Mouse (Mus musculus): ENCODE measurements around the gene Gk5.
"Not testable (repeated sequence)": the region's sequence is repeated elsewhere in the genome, so short reads cannot be mapped to it uniquely, and the experiment has no call there.

Gene Gk5

DNA sequence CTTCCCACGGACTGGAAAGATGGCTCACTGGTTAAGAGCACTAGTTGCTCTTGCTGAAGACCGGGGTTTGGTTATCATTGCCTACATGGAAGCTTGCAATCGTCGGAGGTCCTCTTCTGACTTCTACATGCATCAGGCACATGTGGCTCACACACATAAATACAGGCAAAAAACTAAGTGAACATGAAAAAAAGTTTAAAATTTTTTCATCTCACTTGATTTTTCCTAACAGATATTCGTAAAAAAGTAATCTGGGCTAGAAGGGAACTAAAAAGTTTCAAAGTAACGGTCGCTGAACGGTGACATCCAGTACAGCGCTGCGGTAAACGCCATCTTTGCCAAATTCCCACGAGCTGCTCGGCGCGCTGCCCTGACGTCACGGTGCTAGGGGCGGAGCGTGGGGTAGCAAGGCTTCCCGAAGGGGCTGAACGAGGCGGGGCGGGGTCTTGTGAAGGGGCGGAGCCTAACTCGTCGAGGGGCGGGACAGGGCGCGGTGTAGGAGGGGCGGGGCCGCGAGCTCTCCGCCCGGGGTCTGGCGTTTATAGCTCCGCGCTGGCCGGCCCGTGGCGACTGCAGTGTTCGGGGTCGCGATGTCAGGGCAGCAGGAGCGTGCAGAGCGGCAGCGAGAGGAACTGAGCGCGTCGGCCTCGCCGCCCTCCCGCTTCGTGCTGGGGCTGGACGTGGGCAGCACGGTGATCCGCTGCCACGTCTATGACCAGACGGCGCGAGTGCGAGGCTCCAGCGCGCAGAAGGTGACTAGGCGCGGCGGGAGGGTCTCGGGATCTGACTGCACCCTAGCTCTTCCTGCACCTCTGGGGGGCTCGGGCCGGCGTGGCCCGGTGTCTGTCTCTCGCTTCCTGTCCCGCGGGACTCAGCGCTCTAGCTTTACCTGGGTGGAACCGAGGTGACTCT, at the start of gene Gk5:
Gene Gk5, plus strand, starts transcription at position 502 of the 912 bp plus-strand sequence.
- peak; percentile 98 to 99 for DNase-seq

DNA sequence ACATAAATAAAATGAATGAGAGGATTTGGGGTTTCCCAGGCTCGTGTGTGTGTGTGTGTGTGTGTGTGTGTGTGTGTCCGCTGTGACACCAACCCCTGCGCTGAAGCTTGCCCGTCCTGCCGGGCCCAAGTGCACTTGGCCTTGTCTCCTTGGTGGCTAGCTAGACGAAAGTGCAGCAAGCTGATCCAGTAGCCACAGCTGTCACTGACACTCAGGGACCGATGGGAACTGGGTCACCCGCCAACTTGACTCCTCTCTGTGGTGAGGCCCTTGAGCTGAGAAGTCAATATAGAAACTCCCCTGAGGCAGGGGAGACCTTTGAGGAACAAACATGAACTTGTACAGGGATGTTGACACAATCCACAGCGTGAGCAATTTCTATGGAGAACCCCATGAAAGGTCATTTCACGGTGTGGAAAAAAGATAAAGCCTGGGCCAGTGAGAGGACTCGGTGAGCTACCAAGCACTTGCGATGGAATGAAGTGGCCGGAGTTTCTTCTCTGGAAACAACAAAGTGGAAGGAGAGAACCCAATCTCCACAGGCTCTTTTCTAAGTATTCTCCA, 40.3 kb upstream of the Gk5 start:
- no peak for DNase-seq

DNA sequence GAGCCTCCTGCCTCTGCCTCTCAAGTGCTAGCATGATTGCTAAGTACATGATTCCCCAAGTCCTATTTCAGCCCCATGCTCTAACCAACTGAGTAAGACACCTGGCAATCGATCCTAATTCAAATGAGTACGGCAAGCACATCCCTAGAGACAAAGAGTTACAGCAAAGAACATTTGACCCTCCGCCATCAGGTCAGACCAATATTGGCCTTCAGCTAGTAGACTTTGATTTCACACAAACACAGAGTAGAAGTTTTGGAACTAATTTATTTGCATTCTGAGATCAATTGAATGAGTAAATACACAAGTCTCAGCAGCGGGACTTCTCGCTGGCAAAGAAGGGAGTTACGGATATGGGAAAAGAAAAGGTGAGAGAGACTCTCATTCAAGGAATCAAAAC, 33.9 kb upstream of the Gk5 start:
- no peak for DNase-seq

DNA sequence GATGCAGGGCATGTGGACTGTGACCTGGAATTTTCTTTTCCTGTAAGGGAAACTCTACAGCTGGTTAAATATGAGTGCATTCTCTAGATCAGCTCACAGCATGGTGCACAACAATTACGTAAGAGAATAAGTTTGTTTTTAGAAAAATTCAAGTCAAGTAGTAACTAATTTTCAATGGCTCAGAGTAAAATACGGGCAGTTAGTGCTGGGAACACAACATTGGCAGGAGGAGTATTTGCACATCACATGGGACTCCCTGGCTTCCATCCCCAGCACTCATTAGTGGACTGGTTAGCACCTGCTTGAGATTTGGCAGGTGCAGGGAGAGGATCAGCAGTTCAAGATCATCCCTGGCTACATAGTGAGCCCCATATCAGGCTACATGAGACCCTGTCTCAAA, 31.5 kb upstream of the Gk5 start:
- peak; percentile 11 to 50 for DNase-seq

DNA sequence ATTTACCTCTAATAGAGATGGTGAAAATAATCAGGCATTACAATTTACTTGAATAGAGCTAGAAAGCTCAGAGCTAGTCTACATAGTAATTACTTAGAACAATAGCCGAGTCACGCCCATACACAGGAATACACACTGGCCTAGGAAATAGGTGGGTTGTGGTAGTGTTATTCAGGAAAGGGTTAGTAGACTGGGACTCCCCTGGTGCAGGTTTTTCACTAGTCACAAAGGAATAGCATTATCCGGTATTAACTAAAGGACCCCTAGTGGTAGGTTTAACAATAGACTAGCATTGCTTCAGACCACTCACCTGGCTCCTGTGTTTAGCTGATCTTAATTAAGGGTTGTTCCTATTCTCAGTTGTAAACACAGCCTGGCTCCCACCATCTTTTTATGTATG, 30.7 kb upstream of the Gk5 start:
- DNase-seq = not testable (repeated sequence)

DNA sequence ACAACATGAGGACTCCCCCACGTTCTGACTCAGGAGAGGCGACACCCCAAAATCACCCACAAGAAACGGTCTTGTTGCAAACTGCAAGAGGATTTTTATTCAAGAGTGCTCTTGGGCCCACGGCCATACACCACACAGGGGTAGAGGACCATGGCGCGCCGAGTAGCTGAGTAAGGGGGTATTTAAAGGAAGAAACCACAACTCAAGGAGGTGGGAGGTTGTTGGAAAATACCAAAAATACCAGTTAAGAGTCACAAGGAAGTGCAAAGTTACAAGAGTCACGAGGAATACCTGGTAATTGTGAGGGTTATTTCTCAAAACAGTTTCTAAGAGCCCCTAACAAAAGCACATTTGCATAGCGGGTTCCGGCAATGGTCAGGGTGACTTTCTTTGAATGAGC, 26.5 kb upstream of the Gk5 start:
- not testable (repeated sequence) for DNase-seq

DNA sequence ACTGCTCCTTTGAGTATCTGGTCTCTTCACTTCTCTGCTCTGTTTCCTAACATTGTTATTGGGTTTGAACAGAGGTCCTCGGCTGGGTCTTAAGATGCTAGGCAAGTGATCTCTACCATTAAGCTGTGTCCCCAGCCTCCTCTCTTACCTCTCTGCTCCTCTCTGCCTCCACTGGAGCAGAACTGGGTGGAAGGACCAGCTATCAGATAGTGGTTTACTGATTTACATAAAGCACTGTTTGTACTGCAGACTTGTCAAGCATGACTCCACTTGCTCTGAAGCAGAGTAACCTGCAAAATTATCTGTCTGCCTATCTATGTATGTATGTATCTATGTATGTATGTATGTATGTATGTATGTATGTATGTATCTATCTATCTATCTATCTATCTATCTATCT, 25.9 kb upstream of the Gk5 start:
- DNase-seq = peak; percentile 16 to 47

DNA sequence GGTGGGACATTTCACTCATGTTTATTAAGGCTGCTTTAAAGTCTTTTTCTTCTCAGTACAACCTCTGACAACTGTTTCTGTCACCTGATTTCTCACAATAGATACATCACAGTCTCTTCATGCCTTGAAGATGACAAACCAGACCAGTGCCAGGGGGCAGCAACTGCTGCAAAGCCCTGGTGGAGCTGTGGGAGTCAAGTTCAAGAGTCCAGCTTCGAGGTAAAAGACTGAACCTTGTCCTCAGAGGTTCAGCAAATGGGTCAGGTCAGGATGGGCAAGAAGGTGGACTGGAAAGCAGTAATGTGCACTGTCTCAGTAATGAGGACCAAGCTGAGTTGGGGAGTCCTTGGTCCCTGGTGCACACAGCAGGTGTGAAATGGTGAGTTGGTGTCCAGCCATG, 24.8 kb upstream of the Gk5 start:
- peak; percentile 61 to 88 for DNase-seq

DNA sequence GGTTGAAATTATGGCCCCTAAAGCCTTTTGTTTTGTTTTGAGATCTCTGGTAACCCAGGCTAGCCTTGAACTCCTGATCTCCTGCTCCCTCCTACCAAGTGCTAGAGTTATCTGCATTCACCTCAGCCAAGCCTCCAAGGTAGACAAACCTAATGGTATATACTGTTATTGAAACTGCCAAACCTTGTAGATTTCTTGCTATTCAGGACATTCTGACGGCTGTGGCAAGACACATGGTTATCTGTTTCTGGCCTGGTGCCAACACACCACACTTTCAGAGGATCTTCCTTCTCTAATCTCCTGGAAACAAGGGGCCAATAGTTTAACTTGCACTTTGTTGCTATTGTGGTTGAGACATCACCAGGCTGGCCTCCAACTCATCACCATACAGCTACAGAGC, 24.0 kb upstream of the Gk5 start:
- peak in 1 of 2 experiments; percentile 21 for DNase-seq

DNA sequence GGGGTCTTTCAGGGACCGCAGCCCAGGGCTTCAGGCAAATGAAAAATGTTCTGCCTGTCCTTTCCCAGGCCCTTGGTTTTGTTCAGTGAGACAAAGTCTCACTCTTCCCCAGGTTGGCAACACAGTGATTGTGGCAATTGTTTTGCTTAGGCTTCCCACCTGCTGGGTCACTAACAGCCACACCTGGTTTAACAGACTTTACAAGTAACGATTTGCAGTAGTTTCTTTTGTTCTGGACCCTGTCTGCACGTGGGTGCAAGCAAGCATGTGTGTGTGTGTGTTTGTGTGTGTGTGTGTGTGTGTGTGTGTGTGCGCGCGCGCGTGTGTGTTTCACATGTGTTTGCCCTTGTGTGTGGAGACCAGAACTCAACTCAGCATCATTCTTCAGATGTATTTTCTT, 16.3 kb upstream of the Gk5 start:
- no peak for DNase-seq

DNA sequence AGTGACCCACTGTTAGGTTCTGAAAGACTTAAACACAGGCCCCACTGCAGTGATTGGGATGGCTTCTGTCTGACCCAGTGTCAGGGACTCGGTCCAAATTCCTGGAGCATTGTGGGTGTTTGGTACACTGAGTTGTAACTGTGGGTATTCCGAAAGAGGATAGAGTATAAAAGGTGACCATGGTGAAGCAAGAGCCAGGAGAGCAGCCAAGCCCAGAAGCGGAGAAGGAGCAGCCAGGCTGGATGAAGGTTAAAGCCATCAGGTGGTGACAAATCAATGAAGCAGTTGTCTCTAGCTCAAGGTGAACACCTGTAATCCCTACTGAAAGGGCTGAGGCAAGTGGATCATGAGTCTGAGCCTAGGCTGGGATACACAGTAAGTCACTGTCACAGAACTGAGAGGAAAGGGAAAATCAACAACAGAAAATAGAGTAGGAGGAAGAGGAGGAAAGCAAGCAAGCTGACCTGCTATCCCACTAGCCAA, 6.2 kb upstream of the Gk5 start:
- no peak for DNase-seq

DNA sequence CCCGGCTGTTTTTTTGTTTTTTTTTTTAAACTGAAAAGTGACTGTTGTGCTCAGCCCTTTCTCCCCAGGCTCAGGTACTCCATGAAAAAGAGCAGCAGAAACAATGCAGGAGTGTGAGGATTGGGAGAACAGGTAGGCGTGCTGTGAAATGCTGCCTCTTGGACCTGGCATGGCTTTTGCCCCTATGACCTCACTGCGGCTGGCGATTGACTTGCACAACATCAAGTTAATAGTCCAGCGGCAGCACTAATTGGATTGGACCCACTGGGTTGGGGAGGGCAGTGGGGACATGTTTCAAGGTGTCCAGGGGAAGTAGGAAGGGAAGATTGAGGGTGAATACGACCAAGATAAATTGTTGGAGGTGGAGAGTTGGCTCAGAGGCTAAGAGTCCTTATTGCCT, 2.4 kb upstream of the Gk5 start:
- peak; percentile 5 to 58 for DNase-seq

DNA sequence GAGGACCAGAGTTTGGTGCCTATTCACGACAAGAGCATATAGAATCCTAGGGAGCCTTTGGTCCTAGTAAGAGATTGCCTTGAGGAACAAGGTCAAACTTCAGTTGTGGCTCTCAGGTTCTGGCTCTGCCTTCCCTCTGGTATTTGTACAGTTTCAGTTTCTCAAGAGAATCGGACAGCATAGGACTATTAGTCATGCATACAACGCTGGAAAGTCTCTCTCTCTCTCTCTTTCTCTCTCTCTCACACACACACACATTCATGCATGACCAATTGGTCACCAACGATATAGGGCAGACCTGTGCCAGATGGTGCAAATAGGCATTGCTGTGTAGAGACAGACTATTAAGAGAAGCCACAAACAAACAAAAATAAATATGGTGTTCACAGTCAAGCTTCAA, 946 bp upstream of the Gk5 start:
- no peak for DNase-seq

DNA sequence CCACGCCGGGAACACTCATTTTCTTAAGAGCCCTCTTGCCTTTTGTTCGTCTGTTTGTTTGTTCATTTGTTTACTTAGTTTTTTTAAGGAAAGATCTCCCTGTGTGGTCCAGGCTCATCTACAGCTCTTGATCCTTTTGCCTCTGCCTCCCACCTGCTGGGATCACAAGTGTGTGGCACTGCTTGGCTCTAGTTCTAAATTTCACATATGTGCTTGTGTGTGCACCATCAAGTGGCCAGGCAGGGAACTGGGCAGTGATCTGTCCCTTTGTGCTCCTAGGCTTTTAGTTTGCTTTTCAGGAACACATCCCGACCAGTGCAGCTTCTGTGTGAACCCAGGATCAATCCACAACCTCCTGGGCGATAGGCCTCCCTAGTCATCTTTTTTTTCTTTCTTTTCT, 8.8 kb downstream of the Gk5 start:
- peak in 1 of 2 experiments; percentile 16 for DNase-seq

DNA sequence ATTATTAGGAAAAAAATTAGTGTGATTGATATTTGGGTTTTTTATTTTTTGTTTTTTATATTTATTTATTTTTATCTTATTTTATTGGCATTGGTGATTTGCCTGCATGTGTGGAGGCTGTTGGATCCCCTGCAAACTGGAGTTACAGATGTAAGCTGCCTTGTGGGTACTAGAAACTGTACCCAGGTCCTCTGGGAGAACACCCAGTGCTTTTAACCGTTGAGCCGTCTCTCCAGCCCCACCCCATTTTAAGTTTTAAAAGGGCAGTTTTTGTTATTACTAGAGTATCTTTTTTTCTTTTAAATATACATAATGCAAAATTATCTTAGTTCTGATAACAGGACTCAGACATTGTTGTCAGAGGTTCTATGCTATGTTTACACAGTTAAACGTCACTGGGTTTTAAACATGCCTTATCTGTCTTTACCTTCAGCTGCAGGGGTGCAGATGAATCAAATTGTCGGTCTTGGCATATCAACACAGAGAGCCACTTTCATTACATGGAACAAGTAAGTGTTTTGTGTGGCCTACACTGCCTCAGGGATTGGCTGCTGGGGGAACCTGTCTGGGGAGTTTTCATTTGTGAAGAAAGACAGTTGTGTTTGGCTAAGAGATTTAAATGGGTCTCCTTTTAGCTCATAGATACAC, 13.9 kb downstream of the Gk5 start:
- DNase-seq = no peak

DNA sequence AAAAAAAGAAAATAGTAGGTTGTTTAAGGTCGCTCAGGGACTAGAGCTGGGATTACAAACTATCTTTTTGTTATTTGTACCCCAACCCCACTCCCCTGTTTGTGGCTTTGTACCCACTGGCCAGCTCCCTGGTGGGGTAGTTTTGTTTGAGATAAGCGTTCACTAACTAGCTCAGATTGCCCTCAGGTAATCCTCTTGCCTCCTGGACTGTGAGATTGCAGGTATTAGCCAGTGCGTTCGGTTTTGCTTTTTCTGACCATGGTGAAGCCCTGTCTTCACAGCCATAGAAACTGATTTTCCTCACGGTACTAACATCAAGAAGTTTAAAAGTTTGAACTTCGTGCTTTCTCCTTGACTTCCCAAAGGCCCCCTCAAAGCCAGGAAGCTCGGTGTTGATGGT, 15.3 kb downstream of the Gk5 start:
- DNase-seq = no peak

DNA sequence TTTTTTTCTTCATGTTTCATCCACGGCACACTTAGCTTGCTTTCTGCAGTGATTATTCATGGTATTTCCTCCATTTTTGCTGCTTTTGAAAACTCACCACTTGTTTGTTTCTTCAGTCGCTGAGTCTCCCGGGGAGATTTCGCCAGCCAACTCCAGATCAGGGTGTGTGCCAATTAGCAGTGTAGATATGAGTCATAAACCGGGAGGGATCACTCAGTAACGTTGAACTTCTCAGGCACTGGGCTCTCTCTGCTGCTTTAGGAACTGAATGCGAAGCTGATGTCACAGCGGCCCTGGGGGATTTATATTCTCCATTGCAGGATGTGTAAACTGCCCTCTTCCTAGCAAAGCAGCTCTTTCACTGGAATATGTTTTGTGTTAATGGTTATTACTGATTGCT, 15.8 kb downstream of the Gk5 start:
- DNase-seq = peak in 1 of 2 experiments; percentile 5

DNA sequence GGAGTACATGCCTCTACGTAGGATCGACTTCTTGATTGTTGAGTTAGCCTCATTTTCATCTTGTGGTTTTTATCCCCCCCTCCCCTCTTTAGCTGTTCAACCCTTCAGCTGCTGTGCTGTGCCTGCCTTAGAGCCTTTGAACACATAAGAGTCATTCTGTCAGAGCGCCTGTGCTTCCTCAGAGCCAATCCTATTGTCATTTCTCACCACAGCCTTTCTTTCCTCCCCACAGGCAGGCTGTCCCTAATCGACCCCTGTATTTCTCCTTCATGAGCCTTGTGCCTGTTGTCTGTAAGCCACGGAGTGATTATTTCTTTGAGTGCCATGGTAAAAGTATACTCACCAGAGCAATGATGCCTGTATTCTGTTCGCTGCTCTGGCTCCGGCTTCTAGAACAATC, 16.3 kb downstream of the Gk5 start:
- DNase-seq = no peak

DNA sequence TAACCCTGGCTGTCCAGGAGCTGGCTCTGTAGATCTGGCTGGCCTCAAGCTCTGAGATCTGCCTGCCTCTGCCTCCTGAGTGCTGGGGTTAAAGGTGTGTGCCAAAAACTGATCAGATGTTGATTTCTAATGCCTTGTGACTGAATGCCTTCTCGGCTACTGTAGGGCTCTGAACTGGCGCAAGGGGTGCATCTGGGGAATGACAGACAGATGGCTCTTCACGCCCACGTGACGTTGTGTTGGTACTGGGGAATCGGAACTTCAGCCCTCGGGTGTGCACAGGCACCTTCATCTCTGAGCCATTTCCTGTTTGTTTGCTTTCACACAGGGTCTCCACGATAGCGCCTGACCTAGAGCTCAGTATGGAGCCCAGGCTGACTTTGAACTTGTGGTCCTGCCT, 19.8 kb downstream of the Gk5 start:
- DNase-seq = no peak

DNA sequence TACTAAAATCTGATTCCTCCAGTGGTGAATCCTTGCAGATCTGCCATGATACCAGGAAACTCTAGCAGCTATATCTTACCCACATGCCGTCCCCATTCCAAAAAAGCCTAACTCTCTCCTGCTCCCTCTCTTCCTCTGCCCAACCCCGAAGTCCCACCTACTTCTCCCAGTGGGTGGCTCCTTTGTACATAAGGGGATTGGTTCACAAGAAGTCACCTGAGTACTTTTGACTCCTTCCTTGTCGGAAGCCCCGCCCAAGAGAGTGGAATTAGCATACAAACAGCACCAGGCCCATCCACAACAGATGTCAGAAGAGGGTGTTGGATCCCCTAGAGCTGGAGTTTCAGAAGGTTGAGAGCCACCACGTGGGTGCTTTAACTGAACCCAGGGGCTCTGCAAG, 20.7 kb downstream of the Gk5 start:
- no peak for DNase-seq

DNA sequence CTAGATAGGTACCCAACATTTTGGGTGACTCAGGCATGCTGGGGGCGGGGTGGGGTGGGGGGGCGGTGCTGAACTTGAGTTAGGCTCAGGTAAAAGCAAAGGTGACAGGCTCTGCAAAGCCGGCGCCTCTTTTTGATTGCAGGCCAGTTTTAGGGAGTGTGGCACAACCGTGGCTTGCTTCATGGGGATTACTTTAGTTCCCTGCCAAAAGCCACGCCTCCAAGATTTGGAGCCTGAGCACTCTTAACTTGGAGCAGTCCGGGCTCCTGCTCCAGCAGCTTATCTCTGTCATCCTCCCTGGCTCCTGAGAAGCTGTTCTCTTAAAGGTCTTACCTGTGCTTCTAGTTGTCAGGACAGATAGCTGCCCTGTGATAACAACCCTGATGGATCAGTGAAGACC, 21.8 kb downstream of the Gk5 start:
- DNase-seq = no peak

DNA sequence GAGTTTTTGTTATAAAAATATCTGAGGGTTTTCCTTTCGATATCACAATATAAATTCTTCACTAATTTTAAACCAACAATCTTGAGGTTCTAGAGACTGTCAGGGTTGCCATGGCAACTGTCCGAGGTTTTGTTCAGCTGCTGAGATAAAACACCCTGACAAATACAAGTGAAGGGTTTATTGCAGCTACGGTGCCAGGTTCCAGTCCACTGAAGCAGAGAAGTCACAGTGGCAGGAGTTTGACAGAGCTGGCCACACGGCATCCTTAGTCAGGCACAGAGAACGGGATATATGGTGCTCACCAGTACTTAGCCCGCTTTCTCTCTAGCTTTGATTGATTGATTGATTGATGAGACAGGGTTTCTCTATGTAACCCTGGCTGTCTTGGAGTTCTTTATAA, 23.3 kb downstream of the Gk5 start:
- no peak for DNase-seq

DNA sequence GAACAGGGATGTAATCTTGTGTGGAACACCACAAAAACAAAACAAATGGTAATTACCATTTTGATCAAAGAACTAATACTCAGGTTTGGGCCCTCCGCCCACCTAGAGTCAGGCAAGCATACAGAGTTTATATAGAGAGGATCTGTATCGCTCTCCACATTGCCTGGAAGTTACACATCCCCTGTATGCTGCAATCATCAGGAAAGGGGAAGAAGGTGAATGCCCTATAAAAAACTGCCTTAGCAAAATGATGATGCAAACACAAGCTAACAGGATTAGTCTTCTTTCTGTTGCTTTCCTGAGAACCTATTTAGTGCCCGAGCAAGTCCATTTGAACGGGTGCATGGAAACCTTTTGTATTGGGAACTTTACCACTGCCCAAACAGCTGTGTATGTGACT, 24.5 kb downstream of the Gk5 start:
- no peak for DNase-seq

DNA sequence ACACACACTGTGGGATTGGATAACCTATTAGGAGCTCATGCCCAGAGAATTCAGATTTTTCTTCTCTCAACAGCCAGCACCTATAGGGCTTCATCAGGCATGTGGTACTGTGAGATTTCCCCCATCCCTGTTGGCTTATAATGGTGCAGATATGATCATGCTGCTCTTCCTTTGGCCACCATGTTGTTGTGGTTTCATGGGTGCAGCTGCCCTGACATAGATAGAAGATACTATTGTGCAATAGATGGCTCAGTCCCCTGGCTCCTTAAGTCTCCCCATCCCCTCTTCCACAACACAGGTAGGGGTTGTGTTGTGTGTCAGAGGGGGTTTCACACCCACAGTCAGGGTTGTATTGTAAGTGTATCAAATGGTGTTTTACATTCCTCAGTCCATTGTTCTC, 25.7 kb downstream of the Gk5 start:
- DNase-seq = no peak

All from kidney, postnatal 25 days (tissue).